In the genomic region with DNA sequence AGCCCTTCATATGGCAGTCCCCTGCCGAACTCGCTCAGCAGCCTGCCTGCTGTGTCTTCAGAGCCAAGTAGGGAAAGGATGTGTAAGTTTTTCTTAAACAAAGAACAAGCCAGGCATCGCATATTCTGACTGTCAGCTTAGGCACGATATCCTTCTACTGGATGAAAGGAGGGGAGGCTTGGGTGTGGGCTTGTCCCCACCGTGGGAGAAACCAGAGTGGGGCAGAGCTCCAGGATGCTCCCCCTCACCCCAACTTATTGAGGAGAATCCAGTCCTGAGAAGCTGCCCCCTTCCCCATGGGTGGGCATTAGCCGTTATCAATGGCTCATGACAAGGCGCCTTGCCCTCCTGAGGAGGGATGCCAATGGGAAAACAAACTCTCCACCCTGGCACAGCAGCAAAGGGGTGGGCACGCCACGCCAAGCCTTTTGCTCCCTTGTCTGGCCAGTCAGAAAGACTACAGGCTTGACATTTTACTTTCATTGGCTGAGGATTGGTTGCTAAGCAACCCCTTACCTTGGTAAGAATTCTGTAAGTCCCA, we compare ENCODE assay signal across 10 mouse cellular contexts. TPM values are rescaled to one million over a fixed set of nuclear protein-coding genes. Genes with fewer than 3 reads are reported as not detected.
DNase-seq lines count a peak whose midpoint lies in the region; ATAC-seq and TF ChIP-seq lines count a peak whose summit lies in the region.
"Had no signal": no experiment of that assay in that cellular context is flagged by ENCODE, and none has a peak within 500 bp of the region (broad histone marks: within the 10 kb centered on the region; RNA-seq: fewer than 3 reads in every experiment).

No protein-coding gene starts in this region.

- WGBS in heart, embryonic 11.5 days (ENCODE audit: insufficient replicate concordance): 42% methylated on average over 9 of the region's 9 CpGs
- 10% methylated on average over 9 of the region's 9 CpGs for WGBS in midbrain, embryonic 12.5 days
- 28% methylated on average over 9 of the region's 9 CpGs for WGBS in lung, postnatal 0 days

- TF ChIP-seq EP300 in lung, postnatal 0 days (IDR thresholded peaks at IDR 0.05): no peak

- no peaks in the 10 kb centered on the region for H3K27me3 ChIP-seq in heart, embryonic 11.5 days (ENCODE audit: control insufficient read depth, insufficient read depth, low read length)
- peaks cover 36% of the 10 kb centered on the region for H3K27me3 ChIP-seq in midbrain, embryonic 12.5 days
- no peaks in the 10 kb centered on the region for H3K27me3 ChIP-seq in lung, postnatal 0 days (replicated peaks; ENCODE audit: insufficient read depth, low read length)

- no peak for ATAC-seq in heart, embryonic 11.5 days (replicated peaks; ENCODE audit: insufficient number of reproducible peaks, low FRiP score, low TSS enrichment)
- ATAC-seq in midbrain, embryonic 12.5 days (ENCODE audit: low FRiP score, low read depth): peak; percentile 73; the same call in 1 of the 2 replicates
- no peak for ATAC-seq in lung, postnatal 0 days

- TF ChIP-seq CTCF in lung, postnatal 0 days (IDR thresholded peaks at IDR 0.05): no peak

- H3K27ac ChIP-seq in heart, embryonic 11.5 days (ENCODE audit: low read depth, low read length): no peak overlapping the region
- H3K27ac ChIP-seq in midbrain, embryonic 12.5 days (replicated peaks): no peak overlapping the region
- H3K27ac ChIP-seq in lung, postnatal 0 days (ENCODE audit: low read length): no peak overlapping the region

- no peaks in the 10 kb centered on the region for H3K36me3 ChIP-seq in heart, embryonic 11.5 days (ENCODE audit: control insufficient read depth, insufficient read depth, low read length)
- H3K36me3 ChIP-seq in midbrain, embryonic 12.5 days: no peaks in the 10 kb centered on the region
- H3K36me3 ChIP-seq in lung, postnatal 0 days (ENCODE audit: insufficient read depth, low read length): no peaks in the 10 kb centered on the region

- H3K4me2 ChIP-seq in heart, embryonic 11.5 days: no peak overlapping the region
- peak overlapping the region; percentile 43 for H3K4me2 ChIP-seq in midbrain, embryonic 12.5 days (replicated peaks)
- no peak overlapping the region for H3K4me2 ChIP-seq in lung, postnatal 0 days (replicated peaks; ENCODE audit: low read depth, low read length)

- no peaks in the 10 kb centered on the region for H3K4me1 ChIP-seq in heart, embryonic 11.5 days (ENCODE audit: control insufficient read depth, insufficient read depth, low read length)
- peaks cover 9% of the 10 kb centered on the region for H3K4me1 ChIP-seq in midbrain, embryonic 12.5 days
- H3K4me1 ChIP-seq in lung, postnatal 0 days (ENCODE audit: insufficient read depth, low read depth, low read length): no peaks in the 10 kb centered on the region

- DNase-seq in heart, adult 11 months: peak; percentile 80
- DNase-seq in layer of hippocampus, adult 18-20 months (ENCODE audit: low spot score in 2 of 2): peak; percentile 40
- peak; percentile 58 for DNase-seq in right cerebral cortex, postnatal 4 days
- DNase-seq in lung, postnatal 0 days (ENCODE audit: low spot score): no peak
- DNase-seq in adrenal gland, postnatal 4 days (ENCODE audit: low spot score in 2 of 2): no peak
- no peak for DNase-seq in heart, adult 8-10 months (ENCODE audit: low spot score)
- DNase-seq: heart, adult 18-20 months; spleen, adult 18-20 months had no signal

- H3K9ac ChIP-seq in heart, embryonic 11.5 days (ENCODE audit: low read depth, low read length): no peak overlapping the region
- H3K9ac ChIP-seq in midbrain, embryonic 12.5 days (replicated peaks): 0 out of 2 replicates have a peak overlapping the region, but pooled peaks have one; percentile 28
- no peak overlapping the region for H3K9ac ChIP-seq in lung, postnatal 0 days (replicated peaks; ENCODE audit: low read depth)

- no peaks in the 10 kb centered on the region for H3K9me3 ChIP-seq in heart, embryonic 11.5 days (replicated peaks; ENCODE audit: control insufficient read depth, low read length)
- no peaks in the 10 kb centered on the region for H3K9me3 ChIP-seq in midbrain, embryonic 12.5 days
- H3K9me3 ChIP-seq in lung, postnatal 0 days (ENCODE audit: low read length): no peaks in the 10 kb centered on the region

- no peak overlapping the region for H3K4me3 ChIP-seq in heart, embryonic 11.5 days (ENCODE audit: low read depth, low read length)
- 0 out of 2 replicates have a peak overlapping the region, but pooled peaks have one; percentile 15 for H3K4me3 ChIP-seq in midbrain, embryonic 12.5 days
- H3K4me3 ChIP-seq in lung, postnatal 0 days (ENCODE audit: low read depth, low read length): no peak overlapping the region

RNA-seq across cellular contexts. Expression of gene Rxrg, which starts 10.1 kb away (rescaled TPM):
- polyA plus RNA-seq in heart, embryonic 11.5 days (2014; fragmentation: Nextera tagmentation; extraction: Ambion mirVana): 2.2 and 3.4 TPM in 2 replicates
- 1 to 10 TPM; 6.4 to 8.2 TPM for total RNA-seq in layer of hippocampus, adult 18-20 months (2021)
- polyA plus RNA-seq in midbrain, embryonic 12.5 days (2016; fragmentation: Nextera tagmentation; extraction: Ambion mirVana): 2.0 and 3.3 TPM in 2 replicates
- polyA plus RNA-seq in lung, postnatal 0 days (2015; fragmentation: Nextera tagmentation; extraction: Ambion mirVana): 0.42 and 0.60 TPM in 2 replicates
- 1 to 10 TPM; 5.8 to 9.2 TPM for total RNA-seq in adrenal gland, postnatal 4 days (2021)
- 10 to 100 TPM; 62.7 to 85.3 (median 66.2) TPM for total RNA-seq in heart, adult 8-10 months (2022)

Comparison
In these comparisons a context has a peak if more than half of its experiments do, and no peak if none do; other contexts are left out.
1. DNase-seq: peak in heart, adult 11 months (single experiment), layer of hippocampus, adult 18-20 months (2 of 2) and right cerebral cortex, postnatal 4 days (single experiment); none in lung, postnatal 0 days (single experiment), adrenal gland, postnatal 4 days (0 of 2) and heart, adult 8-10 months (single experiment).
2. RNA of gene Rxrg, which starts 10.1 kb away (total RNA-seq): 62.7 to 85.3 TPM in heart, adult 8-10 months; 5.8 to 9.2 TPM in adrenal gland, postnatal 4 days and 6.4 to 8.2 TPM in layer of hippocampus, adult 18-20 months; every median in the first group is over 4 times any median in the second.